Mouse (Mus musculus) hindbrain, embryonic 16.5 days (tissue): ENCODE measurements at regions not wholly inside any gene's neighbourhood (a gene's known extent, or its start where the extent isn't known, plus 50 kb on each side); places are given as distances from the start of the nearest gene placed in this dataset.

ENCODE experiments used
- ATAC-seq: fragments of 200-750 bp; cut with Nextera tagmentation; 2 replicates; pipeline ENCODE4 v1.8.0; 2017; ENCODE audit warnings: moderate TSS enrichment, moderate library complexity
- H3K27ac ChIP-seq: fragments of 300-500 bp; sonication (generic); 2 replicates; pipeline ENCODE4 v1.5.1; 2014; ENCODE audit warnings: low read depth, mild to moderate bottlenecking, control low read depth, low read length, moderate library complexity
- H3K27me3 ChIP-seq: fragments of 300-500 bp; sonication (generic); replicated peaks from 2 replicates; pipeline ENCODE4 v1.6.1; 2014; ENCODE audit warnings: low read length; ENCODE audit not compliant: control insufficient read depth, insufficient read depth
- H3K36me3 ChIP-seq: fragments of 300-500 bp; sonication (generic); 2 replicates; pipeline ENCODE4 v1.6.1; 2014; ENCODE audit warnings: mild to moderate bottlenecking, low read length, moderate library complexity, mixed read lengths; ENCODE audit not compliant: control insufficient read depth, insufficient read depth
- H3K4me1 ChIP-seq: fragments of 300-500 bp; sonication (generic); 2 replicates; pipeline ENCODE4 v1.6.1; 2014; ENCODE audit warnings: low read depth, low read length; ENCODE audit not compliant: control insufficient read depth, insufficient read depth
- H3K4me2 ChIP-seq: fragments of 300-500 bp; sonication (generic); 2 replicates; pipeline ENCODE4 v1.6.1; 2014; ENCODE audit warnings: mild to moderate bottlenecking, low read length, control low read depth, moderate library complexity
- H3K4me3 ChIP-seq: fragments of 300-500 bp; sonication (generic); 2 replicates; pipeline ENCODE4 v1.5.1; 2014; ENCODE audit warnings: mild to moderate bottlenecking, low read length, control low read depth, moderate library complexity
- H3K9ac ChIP-seq: fragments of 300-500 bp; sonication (generic); 2 replicates; pipeline ENCODE4 v1.6.1; 2014; ENCODE audit warnings: low read depth, mild to moderate bottlenecking, control low read depth, low read length, moderate library complexity
- H3K9me3 ChIP-seq: fragments of 300-500 bp; sonication (generic); 2 replicates; pipeline ENCODE4 v1.6.1; 2014; ENCODE audit warnings: mild to moderate bottlenecking, low read length, moderate library complexity; ENCODE audit not compliant: control insufficient read depth
- WGBS: fragments of 180-500 bp; shearing (Covaris S2); extraction: QIAGEN DNeasy Blood & Tissue Kit; methylation state at CpG from one replicate; pipeline ENCODE4 v1.1.7; 2014; 5-methylcytosine and 5-hydroxymethylcytosine counted together

DNA sequence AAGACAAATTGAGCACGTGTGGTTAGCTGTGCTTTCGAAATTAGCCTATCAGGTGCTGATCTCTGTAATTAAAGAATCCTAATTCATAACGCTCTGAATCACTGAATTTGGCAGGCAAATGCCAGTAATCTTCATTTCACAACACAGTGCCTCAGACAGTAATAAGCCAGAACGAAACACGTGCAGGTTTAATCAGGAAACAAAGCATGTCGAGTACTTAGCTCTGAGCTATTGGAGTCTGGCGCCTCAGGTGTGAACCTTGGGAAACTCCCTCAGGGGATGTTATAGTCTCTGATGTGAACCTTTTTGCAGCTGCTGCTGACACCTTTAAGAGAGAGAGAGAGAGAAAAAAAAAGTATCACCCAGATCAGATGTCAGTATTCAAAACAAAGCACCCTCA is 232.6 kb downstream of the Cog6 start:
- Histone ChIP-seq H3K4me3 (no peak overlapping the region), H3K27ac (no peak overlapping the region), H3K9me3 (no peaks in the 10 kb centered on the region), H3K36me3 (no peaks in the 10 kb centered on the region), H3K9ac (no peak overlapping the region), H3K4me2 (peak overlapping the region; percentile 25), H3K4me1 (peaks cover 4% of the 10 kb centered on the region; the same call in 1 of the 2 replicates), H3K27me3 (no peaks in the 10 kb centered on the region; the same call in 1 of the 2 replicates)
- 38% methylated on average over 7 of the region's 7 CpGs for WGBS
- peak; percentile 42; the same call in 1 of the 2 replicates for ATAC-seq

DNA sequence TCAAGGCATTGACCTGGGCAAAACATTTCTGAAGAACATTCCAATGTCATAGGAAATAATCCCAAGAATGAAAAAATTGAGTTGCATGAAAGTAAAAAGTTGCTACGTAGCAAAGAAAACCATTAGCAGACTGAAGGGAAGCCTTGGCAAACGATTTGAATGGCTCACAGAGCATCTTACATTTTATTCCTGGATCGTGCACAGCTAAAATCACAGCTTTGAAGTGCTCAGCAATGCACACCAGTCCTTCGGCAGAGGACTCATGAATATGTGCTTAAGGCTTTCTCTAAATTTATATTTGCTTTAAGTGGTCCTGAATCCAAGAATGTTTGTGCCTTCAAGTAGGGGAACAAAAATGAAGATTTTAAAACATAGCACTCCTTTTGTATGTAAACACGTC is 234.5 kb downstream of the Cog6 start:
- WGBS, result 86% methylated on average over 5 of the region's 5 CpGs
- Histone ChIP-seq H3K27ac (no peak overlapping the region), H3K4me3 (no peak overlapping the region), H3K4me1 (peaks cover 4% of the 10 kb centered on the region; the same call in 1 of the 2 replicates), H3K9me3 (no peaks in the 10 kb centered on the region), H3K36me3 (no peaks in the 10 kb centered on the region), H3K4me2 (no peak overlapping the region), H3K27me3 (no peaks in the 10 kb centered on the region; the same call in 1 of the 2 replicates), H3K9ac (no peak overlapping the region)
- ATAC-seq, result no peak

DNA sequence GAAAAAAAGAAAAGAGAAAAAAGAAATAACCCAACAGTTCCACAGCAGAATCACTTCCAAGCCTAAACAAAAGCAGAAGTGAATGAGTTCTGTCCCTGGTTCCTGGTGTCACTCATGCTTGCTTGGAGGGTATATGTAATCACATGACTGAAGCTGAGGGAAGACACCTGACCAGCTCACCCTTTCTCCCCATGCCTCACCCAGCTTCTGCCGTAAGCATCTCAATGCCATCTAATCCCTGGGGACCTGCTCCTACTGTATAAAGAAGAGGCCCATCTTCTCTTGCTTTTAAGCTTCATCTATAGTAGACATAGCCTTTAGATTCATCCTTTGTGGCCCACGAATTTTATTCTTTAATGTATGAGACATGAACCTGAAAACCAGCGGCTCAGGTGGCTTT is 235.5 kb downstream of the Cog6 start:
- WGBS, result 83% methylated on average over 3 of the region's 3 CpGs
- Histone ChIP-seq H3K27ac (no peak overlapping the region), H3K27me3 (no peaks in the 10 kb centered on the region), H3K9me3 (no peaks in the 10 kb centered on the region), H3K36me3 (no peaks in the 10 kb centered on the region), H3K4me2 (no peak overlapping the region), H3K9ac (no peak overlapping the region), H3K4me3 (no peak overlapping the region), H3K4me1 (peaks cover 4% of the 10 kb centered on the region; the same call in 1 of the 2 replicates)
- ATAC-seq, result no peak

DNA sequence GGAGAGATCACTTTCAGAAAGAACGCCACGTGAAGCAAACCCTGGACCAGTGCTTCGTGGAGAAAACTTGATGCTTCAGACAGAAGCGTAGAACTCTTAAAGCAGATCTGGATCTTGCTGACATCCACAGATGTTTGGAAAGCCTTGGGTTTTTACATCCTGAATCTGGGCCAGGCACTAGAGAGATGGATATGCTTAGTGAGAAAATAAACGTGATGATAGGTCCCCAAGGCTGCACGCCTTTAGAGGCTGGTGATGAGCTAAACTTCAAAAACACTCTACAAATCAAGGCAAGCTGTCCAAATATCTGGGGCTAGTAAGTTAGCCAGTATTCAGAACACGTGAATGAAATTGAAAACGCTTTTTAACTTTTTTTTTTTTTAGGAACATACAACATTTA is 236.7 kb downstream of the Cog6 start:
- H3K9ac ChIP-seq, result no peak overlapping the region
- H3K27me3 ChIP-seq, result no peaks in the 10 kb centered on the region
- H3K4me1 ChIP-seq, result peaks cover 4% of the 10 kb centered on the region; the same call in 1 of the 2 replicates
- H3K4me2 ChIP-seq, result no peak overlapping the region
- 84% methylated on average over 8 of the region's 8 CpGs for WGBS
- no peaks in the 10 kb centered on the region for H3K9me3 ChIP-seq
- H3K27ac ChIP-seq, result no peak overlapping the region
- ATAC-seq, result no peak
- H3K4me3 ChIP-seq, result no peak overlapping the region
- H3K36me3 ChIP-seq, result no peaks in the 10 kb centered on the region

DNA sequence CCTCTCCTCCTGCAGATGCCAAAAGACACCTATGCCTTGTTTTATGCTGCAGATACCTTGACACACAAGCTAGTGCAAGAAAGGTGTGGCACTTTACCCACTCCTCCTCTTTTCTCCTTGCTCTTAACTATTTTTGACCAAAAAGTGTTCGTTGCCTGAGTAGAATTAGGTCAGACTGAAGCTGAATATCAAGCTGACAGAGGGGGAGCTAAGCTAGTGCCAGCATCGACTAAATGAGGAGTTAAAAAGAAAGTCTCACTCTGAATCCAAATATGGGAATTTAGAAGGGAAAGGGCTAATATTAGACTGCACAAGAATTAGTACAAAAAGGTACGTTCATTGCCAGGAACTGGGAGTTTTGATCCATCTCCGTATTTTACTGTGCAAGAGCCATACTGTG is 241.2 kb downstream of the Cog6 start:
- H3K9ac ChIP-seq, result no peak overlapping the region
- H3K4me2 ChIP-seq, result no peak overlapping the region
- no peaks in the 10 kb centered on the region for H3K36me3 ChIP-seq
- H3K4me1 ChIP-seq, result no peaks in the 10 kb centered on the region
- H3K4me3 ChIP-seq, result no peak overlapping the region
- ATAC-seq, result no peak
- H3K27ac ChIP-seq, result no peak overlapping the region
- H3K9me3 ChIP-seq, result no peaks in the 10 kb centered on the region
- 79% methylated on average over 4 of the region's 4 CpGs for WGBS
- no peaks in the 10 kb centered on the region for H3K27me3 ChIP-seq

DNA sequence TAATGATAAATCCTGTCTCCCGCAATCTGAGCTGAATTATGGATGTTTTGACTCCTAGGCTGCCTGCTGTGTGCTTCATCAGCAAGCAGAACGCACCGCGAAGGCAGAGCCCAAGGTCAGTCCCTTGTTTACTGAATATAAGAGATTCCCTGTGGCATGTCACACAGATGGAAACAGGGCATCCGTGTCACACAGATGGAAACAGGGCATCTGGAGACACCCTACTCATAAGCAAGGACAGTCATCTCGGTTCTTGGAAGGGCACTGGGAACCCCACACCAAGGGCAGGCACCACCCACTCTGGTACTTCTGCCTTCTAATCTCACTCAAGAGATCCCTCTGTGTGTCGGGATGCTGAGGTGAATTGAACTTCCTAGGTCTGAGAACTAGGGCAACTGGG is 241.9 kb downstream of the Cog6 start:
- no peak overlapping the region for H3K4me3 ChIP-seq
- H3K27ac ChIP-seq, result no peak overlapping the region
- no peaks in the 10 kb centered on the region for H3K4me1 ChIP-seq
- WGBS, result 48% methylated on average over 7 of the region's 7 CpGs
- no peaks in the 10 kb centered on the region for H3K36me3 ChIP-seq
- H3K4me2 ChIP-seq, result no peak overlapping the region
- H3K27me3 ChIP-seq, result no peaks in the 10 kb centered on the region
- no peaks in the 10 kb centered on the region for H3K9me3 ChIP-seq
- H3K9ac ChIP-seq, result no peak overlapping the region
- no peak for ATAC-seq

DNA sequence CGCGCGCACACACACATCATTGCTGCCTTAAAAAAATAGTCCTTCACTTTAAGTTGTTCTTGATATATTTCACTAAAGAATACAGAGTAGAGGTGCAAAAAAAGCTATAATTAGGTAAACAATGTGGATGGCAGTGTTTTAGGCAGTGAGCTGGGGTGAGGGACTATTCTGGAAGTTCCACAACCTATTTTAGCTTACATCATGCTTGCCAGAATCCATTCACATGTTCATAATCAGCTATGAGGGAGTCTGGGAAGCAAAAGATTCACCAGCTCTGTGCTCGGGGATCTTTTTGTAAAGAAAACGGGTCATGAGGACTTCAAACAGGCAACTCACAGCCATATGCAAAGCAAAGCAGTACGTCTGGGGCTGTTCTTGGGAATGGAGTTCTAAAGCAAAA is 242.3 kb downstream of the Cog6 start:
- Histone ChIP-seq H3K4me2 (no peak overlapping the region), H3K4me3 (no peak overlapping the region), H3K4me1 (no peaks in the 10 kb centered on the region), H3K36me3 (no peaks in the 10 kb centered on the region), H3K27me3 (no peaks in the 10 kb centered on the region), H3K27ac (no peak overlapping the region), H3K9ac (no peak overlapping the region), H3K9me3 (no peaks in the 10 kb centered on the region)
- no peak for ATAC-seq
- WGBS, result 84% methylated on average over 6 of the region's 6 CpGs

DNA sequence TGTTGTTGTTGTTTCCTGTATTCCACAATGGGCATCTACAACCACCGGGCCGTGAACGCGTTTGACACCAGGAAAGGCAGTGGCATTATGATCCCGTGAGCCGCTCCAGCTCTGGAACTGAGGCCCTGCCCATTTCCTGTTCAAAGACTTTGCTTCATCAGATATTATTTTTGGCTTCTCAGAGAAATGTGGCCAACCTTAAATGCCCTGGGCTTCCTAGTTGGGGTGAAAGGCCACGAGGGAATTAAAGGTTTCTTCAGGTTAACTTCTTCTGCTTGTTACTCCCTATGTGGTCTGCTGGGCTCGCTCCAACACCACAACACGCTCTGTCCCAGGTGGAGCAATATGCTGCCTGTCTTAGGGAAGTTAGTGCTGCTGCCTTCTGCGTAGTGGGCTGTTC is 249.8 kb downstream of the Cog6 start:
- Histone ChIP-seq H3K4me2 (no peak overlapping the region), H3K27me3 (no peaks in the 10 kb centered on the region), H3K36me3 (no peaks in the 10 kb centered on the region), H3K9ac (no peak overlapping the region; the same call in 1 of the 2 replicates), H3K9me3 (no peaks in the 10 kb centered on the region), H3K27ac (no peak overlapping the region), H3K4me1 (no peaks in the 10 kb centered on the region), H3K4me3 (no peak overlapping the region)
- ATAC-seq, result no peak
- WGBS, result 77% methylated on average over 10 of the region's 10 CpGs

DNA sequence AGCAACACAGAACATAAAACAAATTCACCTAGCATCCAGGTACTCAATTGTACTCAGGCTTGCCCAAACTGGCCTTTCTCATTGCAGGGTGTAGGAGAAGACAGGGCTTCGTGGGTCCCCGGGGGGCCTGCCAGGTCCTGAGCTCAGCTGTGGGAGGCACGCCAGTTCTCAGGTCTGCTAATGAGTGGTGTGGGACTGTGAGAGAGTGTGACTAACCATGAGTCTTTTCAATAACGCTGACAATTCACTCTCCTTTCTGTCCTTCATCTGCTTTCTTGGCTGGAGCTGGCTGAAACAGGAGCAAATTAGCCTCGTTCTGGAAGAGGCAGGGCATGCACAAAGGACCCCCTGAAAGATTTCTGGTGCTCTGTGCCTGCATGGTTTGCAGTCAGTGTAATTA is 250.2 kb downstream of the Cog6 start:
- 62% methylated on average over 5 of the region's 5 CpGs for WGBS
- Histone ChIP-seq H3K27me3 (no peaks in the 10 kb centered on the region), H3K9me3 (no peaks in the 10 kb centered on the region), H3K36me3 (no peaks in the 10 kb centered on the region), H3K9ac (no peak overlapping the region; the same call in 1 of the 2 replicates), H3K4me1 (no peaks in the 10 kb centered on the region), H3K4me2 (no peak overlapping the region), H3K27ac (no peak overlapping the region), H3K4me3 (no peak overlapping the region)
- 0 out of 2 replicates have a peak, but pooled peaks have one; percentile 50 for ATAC-seq

DNA sequence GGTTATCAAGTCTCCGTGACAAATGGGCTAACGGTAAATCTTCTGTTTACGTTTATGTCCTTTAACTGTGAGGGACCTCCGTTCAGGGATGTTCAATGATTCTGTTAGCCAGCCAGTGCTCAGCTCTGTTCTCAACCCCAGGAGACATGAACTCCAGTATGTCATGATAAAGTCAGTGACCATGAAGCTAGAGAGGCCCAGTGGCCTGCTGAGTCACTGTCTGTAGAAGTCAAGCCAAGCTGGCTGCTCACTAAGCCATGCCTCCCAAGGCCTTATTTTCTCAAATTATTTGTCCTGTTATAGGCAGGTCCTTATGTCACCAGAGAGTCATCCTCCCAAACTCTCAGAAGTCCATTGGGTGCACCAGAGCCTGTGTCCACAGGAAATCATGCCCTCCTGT is 252.9 kb downstream of the Cog6 start:
- no peak overlapping the region for H3K9ac ChIP-seq
- no peak overlapping the region for H3K27ac ChIP-seq
- no peaks in the 10 kb centered on the region for H3K27me3 ChIP-seq
- no peak for ATAC-seq
- H3K4me3 ChIP-seq, result no peak overlapping the region
- H3K4me2 ChIP-seq, result no peak overlapping the region
- WGBS, result 72% methylated on average over 4 of the region's 4 CpGs
- no peaks in the 10 kb centered on the region for H3K36me3 ChIP-seq
- no peaks in the 10 kb centered on the region for H3K4me1 ChIP-seq
- no peaks in the 10 kb centered on the region for H3K9me3 ChIP-seq
